Mouse (Mus musculus) kidney, postnatal 10 days (tissue): ENCODE data around the gene Rsg1.

Experiments used
- DNase-seq: peaks from one replicate; pipeline ENCODE4 v3.0.0; 2021; ENCODE audit warnings: mixed read lengths

Gene Rsg1

DNA sequence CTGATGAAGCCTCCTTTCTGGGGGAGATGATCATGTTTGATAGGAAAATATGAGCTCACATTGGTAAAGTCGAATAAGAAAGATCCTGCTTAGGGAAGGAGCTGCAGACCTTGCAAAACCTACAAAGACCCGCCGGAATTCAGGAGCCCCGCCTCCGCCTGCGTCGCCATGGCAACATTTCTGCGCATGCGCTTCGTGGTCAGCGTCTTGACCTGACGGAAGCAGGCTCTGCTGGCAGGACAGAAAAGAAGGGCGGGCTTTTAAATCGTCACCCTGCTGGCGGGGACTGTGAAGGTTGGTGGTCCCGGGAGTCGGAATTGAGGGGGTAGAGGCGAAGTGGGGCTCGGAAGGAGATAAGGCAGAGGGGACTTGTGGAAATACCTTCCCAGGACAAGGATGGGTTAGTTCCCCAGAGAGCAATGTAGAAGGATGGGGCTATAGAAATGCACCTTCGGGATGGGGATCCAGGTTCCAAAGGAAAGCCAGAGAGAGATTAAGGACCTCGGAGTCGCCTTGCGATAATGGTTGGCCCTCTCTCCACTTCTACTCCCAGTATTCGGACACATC is at the start of gene Rsg1:
TSS of gene Rsg1 (plus strand) at position 187 of the 567 bp plus-strand sequence.
- DNase-seq, result peak; percentile 97

DNA sequence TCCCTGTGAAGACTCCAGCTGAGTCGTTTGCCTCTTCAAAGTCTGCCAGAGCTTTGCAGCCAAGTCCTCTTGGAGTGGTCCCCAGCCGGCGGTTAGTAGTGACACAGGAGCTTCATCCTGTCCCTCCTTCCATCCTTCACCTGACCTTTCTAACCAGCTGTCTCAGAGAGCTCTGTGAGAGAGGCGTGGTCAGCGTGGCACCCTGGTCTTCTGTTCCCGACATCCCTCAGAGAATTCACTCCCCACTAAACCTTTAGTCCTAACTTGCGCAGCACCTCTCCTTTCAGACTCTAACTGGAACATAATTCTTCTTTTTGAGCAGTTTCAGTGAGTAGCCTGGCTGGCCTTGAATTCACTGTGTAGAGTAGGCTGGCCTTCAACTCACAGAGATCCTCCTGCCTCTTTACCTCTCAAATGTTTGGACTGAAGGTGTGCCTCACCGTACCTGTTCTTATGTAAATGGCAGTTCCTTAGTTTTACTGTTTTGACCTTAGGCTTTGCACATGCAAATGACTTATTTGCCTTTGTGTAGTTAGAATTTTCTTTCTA is 47.9 kb upstream of the Rsg1 start:
- DNase-seq, result no peak

DNA sequence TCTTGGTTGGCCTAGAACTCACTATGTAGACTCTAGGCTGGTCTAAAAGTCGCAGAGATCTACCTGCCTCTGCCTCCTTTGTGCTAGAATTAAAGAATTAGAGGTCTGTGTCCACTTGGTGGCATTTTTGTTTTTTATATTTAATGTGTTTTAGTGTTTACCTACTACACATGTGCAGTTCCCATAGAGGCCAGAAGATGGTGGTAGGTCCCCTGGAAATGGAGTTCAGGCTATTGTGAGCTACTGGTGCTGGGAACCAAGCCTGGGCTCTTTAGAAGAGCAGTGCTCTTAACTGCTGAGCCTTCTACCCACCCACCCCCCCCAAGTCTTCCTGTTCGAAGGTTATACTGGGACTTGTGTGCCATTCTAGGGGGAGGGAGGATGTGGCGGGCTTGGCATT is 46.6 kb upstream of the Rsg1 start:
- DNase-seq, result no peak

DNA sequence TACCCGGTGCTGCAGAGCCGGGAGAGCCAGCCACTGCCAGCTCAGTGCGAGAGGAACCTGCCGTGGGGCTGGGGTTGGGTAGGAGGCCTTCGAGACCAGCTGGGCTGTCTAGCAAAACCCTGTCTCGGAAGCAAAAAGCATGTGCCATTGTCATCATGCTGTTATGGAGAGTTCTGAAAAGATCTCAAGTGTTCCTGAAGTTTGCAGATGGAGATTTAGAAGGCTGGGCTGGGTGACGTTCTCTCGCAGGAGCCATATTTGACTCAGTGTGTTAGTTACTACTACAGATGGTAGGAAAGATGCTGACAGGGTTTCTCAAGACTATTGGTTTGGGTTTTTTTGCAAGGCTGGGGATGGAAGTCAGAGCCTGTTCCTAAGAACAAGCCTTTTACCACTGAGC is 41.6 kb upstream of the Rsg1 start:
- DNase-seq, result no peak

DNA sequence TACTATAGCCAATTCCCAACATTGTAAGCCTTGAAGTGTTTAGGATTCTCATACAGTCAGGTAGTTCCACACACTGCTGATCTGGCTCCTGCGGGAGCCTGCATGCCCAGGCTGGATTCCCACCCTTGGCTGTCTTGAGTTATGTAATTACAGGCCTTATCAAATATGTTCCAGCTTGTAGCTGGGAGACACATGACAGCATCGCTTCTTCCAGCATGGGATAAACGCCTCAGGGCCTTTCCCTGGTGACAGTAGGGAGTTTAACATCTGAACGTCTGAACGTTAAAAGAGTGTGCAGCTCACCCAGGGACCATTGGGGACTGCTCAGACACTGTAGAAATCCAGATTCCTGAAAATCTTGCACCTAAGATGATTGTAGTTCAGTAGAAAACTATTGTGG is 38.0 kb upstream of the Rsg1 start:
- DNase-seq, result no peak

DNA sequence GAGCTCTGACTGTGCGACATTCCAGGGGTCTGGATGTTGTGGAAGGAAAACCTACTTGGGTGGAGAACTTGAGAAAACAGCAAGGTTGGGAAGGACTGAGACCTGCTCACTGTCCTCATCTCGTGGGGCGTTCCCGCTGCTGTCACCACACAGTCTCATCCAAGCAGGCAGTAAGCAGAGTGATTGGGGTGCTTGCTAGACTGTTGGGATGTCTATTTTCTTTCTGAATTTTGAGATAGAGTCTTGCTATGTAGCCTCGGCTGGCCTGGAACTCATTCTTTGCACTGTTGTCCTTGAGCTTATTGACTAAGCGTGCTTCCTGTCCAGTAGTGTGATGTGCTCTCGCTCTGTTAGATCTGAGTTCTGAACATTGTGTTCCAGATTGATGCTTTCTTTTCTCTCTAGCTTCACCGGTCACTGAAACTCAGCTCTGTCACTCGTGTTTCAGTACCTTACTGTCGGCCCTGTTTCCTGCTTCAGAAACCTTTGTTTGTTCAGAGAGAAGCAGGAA is 37.4 kb upstream of the Rsg1 start:
- DNase-seq, result no peak

DNA sequence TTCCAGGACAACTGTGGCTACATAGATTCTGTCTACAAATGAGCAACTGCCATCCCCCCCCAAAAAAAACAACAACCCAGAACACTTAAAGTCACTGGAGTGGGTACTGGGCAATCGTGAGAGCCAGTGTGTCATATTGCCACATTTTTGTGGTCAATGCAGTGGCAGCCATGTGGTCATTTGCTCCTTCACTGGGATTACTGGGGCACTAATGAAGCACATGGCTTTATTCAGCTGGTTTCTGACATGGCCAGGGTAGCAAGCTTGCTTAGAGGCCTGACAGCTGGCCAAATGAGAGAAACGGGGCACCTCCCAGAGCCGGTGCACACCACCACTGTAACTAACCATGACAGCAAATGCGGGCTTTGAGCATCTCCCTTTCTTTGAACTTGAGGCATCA is 35.3 kb upstream of the Rsg1 start:
- DNase-seq, result no peak

DNA sequence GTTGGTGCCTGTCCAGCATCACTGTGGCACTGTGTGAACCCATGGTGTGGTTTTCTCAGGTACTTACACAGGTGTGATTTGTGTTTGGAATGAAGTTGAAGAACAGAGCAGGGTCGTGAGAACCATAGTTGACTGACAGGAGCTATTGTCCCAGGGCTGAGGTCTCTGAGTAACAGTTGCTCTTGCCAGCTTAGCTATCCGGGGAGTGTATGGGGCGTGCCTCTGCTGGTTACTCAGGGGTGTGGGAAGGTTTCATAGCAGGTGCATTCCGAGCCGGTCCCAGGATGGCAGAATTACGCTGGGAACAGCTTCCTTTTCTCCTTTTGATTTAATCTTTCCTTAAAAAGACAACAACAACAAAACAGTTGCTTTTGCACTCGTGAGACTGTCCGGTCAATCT is 32.9 kb upstream of the Rsg1 start:
- no peak for DNase-seq

DNA sequence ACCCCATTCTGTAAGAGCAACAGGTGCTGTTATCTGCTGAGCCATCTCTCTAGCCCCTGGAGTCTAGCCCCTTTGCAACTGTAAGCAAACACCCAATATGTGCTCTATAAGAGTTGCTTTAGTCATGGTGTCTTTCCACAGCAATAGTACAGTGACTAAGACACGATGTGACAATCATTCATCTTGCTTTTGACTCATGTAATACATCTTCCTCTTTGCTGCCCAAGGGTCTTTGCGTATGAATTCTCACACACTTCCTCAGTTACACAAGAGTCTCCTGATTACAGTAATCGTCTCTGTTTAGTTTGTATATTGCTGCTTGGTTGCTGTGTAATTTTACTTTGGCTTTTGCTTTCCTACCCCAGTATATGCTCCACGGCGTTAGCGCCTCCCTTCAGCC is 31.8 kb upstream of the Rsg1 start:
- no peak for DNase-seq

DNA sequence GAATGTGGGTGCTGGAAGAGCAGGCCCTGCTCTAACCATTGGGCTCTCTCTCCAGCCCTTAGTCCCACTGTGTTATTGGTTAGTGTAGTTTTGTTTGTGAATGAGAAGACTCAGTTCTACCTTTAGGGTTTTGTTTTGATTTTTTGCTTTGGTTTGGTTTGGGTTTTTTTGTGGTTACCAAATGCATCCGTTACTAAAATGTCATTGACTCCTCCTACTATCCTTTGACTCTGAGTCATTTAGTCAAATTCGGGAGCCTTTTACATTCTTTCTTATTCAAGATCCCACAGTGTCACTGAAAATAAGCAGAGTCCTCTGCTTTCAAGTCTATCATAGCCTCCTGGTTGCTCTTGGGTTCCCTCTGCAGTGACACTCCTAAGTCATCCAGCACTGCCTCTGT is 29.8 kb upstream of the Rsg1 start:
- no peak for DNase-seq

DNA sequence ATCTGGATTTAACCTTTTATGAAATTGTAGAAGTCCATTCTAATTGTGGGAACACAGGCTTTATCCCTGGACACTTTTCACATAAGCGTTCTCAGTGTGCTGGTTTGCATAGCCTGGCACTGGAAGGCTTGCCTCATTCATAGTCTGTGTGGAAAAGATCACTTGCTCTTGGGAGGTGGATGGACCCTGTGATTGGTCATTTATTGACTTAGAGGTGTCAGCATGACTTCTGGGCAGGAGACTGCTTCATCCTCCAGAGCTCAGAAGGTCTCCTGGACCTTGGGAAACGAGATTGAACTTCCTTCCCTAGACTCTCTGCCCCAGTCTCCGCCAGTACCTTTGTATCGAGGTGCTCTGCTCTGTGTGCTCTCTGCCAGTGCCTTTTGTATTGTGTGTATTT is 29.3 kb upstream of the Rsg1 start:
- DNase-seq, result no peak

DNA sequence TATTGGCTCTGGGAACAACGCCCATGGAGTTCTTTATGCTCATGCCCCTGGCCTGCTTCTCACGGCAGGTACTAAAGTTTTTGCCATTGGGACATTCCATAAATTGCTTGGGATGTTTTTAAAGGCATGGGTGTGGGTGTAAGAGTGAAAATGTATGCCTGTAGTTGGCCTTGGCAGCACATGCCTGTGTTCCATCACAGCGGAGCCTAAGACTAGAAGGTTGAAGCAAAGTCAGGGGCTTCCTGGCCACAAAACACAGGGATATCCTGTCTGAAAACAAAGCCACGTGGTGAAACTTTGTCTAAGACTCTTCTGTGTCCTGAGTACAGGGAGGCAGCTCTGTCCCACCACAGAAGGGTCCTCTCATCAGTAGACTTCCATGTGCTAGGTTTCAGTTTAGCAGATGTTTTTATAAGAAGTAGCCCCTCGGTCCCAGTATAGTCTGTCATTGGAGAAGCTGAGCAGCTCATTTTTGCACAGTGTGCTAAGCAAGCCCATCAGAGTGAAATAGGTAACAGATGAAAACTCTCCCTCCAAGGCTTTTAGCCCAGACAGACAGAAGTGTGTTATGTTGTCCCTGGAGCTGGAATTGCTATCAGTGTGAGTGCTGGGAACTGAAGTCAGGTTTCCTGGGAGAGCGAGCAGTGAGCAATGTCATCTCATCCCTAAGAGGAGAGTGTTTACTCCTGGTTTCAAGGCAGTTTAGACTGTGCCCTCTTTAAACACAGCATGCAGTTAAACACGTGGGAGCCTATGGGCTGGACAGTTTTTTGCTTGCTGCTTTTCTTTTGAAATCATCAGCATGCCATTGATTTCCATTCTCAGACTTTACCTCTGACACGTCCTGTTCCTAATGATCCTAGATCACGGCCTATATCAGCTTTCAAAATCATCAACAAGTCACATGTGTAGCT is 26.6 kb upstream of the Rsg1 start:
- DNase-seq, result no peak

DNA sequence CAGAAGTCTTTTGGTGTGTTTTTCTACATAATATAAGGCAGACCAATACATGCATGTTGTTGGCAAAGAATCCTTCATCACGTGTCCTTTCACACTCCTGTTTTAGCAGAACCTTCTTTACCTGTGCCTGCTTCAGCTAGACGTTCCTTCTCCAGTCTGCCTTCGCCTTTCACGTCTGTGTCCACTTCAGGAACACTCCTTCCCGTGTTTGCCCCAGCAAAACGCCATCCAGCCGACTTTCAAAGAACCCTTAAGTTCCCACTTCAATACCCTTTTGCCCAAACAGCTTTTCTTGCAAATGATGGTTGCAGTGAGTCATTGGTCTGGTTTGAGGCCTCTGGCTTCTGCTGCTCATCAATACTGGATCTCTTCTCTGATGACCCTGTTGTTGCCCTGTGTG is 22.5 kb upstream of the Rsg1 start:
- no peak for DNase-seq

DNA sequence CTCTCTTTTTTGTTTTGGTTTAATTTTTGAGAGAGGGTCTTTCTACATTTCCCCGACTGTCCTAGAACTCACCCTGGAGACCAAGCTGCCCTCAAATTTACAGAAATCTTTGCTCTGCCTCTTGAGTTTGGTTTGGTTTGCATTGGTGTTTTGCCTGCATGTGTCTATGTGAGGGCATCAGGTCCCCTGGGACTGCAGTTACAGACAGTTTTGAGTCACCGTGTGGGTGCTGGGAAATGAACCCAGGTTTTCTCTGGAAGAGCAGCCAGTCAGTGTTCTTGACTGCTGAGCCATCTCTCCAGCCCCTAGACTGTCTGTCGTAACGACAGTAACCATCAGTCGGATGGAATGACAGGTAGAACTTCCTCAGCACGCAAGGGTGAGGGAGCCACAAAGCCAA is 19.2 kb upstream of the Rsg1 start:
- no peak for DNase-seq

DNA sequence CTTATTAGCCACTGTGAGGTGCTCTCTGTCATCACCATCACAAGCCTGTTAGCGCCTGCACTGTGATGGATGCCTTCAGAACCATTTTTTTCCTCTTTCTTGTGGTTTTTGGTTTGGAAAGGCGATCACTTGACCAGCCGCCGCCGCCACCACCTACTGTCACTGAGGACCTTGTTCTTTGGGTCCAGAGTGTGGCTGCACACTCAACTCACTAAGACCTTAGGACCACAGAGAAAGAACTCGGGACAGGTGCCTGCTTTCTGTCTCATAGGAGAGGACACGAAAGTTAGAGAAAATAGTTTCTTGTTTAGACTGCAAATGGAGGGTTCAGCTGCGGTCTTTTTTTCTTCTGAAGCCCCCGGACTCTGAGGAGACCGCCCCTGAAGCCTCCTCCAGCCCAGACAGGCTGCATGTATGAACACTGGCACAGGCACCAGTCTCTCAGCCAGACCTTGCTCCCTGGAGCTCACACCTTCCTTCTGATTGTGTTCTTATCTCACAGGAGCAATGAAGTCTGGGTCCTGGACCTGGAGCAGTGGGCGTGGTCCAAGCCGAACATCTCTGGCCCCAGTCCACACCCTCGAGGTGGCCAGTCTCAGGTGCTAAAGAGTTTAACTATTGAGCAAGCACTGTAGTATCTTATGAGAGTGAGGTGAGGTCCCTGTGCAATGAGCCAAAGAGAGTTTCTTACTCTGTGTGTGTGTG is 16.6 kb upstream of the Rsg1 start:
- no peak for DNase-seq

DNA sequence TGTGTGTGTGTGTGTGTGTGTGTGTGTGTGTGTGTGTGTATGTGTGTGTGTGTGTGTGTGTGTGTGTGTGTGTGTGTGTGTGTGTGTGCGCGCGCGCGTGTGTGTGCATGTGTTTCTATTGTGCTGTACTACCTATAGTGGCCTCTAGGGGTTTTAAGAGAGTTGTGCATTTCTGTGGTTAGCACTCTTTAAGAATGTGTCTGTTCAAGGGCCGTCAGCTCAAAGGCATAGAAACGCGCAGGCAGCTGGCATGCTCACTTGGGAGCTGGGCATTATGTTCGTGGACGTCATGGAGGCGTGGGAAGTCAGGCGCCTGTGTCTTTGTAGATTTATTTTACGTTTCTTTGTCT is 16.1 kb upstream of the Rsg1 start:
- DNase-seq, result no peak

DNA sequence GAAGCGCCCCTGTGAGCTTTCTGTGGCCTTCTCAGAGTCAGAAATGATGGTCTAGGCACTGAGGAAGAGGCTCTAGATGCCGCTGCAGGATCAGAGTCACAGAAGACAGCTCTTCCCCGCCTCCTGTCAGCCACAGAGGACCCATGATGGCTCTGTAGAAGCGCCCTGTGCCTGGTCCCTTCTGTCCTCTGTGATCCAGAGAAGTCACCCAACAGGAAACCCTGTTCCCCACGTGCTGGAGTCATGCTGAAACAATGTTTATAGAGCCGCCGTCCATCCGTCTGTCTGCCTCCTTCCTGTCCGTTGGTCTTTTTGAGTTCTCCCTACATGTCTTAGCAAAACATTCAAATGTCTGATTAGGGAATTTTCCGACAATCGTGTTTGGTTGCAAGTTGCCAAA is 12.8 kb upstream of the Rsg1 start:
- peak; percentile 39 for DNase-seq

DNA sequence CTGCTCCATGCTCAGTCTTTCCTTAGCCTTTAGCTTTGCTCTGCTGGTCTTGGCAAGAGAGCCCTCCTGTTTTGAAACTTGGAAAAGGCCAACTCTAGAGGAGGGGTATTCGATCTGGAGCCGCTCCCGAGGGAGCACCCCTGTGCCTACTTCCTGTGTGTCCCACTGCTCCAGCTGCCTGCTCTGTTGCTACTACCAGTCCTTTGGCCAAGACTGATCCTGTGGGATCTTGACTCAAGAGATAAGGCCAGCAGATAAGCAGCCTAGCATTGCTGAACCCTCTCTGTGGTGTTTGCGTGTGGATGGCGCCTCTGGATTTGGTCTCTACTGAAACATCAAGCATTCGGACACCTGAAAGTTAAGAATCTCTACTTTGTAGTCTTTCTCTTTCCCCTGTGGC is 11.6 kb upstream of the Rsg1 start:
- DNase-seq, result no peak

DNA sequence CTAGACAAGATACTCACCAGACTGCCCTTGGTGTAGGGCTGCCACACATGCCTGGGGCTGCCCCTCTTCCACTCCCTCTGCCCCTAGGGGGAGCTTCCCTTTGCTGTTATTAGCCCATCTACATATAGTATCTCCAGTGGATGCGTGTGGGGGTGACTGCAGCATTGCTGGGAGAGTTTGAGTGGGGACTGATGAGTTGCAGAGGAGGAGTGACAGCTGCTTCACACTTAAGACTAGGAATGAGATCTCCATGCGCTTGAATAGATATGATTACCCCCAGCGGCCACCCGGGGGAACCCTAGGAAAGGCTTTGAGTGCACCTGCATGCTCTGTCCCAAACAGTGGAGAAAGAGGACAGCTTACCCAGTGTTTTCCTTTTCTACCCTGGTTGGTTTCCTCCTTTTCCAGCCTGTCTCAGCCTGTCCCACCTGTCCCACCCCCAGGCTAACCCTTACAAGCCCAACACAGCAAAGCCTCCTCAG is 9.1 kb upstream of the Rsg1 start:
- DNase-seq, result peak; percentile 58

DNA sequence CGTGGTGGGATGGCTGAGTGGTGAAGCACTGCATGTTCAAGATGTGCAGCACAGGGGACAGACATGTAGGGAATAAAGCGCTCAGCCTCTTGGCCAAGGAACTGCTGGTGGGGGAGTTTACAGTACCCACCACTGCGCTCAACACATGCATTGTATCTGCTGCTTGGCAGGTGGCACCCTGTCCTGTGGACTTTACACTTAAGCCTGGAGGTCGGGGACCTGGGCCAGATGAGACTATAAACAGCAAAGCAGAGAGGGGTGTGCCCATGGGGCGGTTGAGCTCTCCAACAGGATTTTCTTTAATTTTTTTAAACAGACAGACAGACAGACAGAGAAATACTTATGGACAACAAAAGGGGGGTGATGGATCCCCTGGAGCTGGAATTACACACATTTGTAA is 6.7 kb upstream of the Rsg1 start:
- DNase-seq, result no peak

DNA sequence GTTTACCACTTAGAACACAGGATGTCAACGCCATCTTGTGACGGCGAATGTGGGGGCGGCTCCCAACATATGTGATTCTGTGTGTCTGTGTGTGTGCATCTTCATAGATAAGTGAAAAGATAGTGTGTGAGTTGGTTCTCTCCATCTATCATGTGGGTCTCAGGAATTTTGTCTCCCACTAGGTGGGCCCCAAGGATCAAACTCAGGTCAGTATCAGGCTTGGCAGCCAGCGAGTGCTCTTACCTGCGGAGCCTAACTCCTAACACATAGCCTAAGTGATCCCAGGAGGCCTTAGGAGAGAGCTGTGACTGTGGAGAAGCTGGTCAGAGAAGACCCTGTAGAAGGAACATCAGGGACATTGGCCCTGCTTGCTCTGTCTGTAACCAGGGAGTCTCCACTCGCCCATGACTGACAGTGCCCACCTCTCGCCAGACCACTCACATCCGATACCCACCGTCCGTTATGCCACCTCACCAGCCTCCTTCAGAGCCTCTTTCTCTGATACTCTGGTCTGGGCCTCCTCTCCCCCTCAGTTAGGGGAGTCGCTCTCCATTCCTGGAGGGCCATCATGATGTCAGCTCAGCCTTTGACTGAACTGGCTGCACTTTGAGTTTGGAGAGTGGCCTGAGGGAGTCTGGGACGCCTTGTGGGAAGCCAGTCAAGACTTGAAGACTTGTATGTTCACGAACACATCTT is 3.1 kb upstream of the Rsg1 start:
- no peak for DNase-seq

DNA sequence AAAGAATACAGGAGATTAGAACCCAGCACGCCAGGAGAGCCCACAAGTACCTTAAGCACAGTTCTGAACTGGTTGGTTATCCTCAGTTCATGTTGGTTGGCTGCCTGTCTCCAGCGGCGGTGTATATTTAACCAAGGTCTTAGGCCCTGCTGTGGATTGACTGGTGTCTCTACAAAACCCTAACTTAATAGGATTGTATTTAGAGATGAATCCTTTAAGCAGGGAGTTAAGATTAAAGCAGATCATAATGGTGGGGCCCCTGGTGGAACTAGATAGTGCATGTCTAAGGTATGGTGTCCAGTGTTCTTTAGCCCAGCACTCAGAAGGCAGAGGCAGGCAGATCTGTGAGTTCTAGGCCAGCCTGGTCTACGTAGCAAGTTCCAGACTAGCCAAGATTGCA is 2.1 kb upstream of the Rsg1 start:
- DNase-seq, result no peak

DNA sequence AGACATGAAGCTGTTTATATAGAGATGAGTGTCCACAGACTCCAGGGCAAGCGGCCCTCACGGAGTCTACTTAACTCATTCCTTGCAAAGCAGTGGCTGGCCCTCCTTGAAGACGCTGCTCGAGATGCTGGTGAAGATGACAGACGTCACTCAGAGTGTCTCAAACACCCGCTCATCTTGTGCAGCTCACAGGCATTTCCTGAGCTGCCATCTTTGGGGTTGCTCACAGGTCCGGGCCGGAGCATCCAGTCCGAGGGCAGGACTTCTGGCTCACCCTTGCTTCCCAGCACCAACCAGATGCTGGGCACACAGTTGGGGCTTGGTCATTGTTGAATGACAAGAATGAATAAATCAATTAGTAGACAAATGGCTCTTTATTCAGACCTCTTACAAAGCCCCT is 864 bp upstream of the Rsg1 start:
- DNase-seq, result no peak
